Mouse (Mus musculus): ENCODE data around the gene Pcx. TPM values are rescaled to one million over a fixed set of nuclear protein-coding genes. Genes with fewer than 3 reads are reported as not detected.

Gene Pcx
- polyA plus RNA-seq, 1 experiment from 2014 or later, result 16.6 TPM

GRCm38 (mm10) chr19:4557796-4558569 lies 47.7 kb downstream of the Pcx start:
- Histone ChIP-seq H3K27ac (ENCODE audit: low read length) (no peak overlapping the region), H3K4me2 (ENCODE audit: low read depth, low read length) (no peak overlapping the region), H3K9me3 (ENCODE audit: control insufficient read depth, low read length) (no peaks in the 10 kb centered on the region), H3K4me1 (ENCODE audit: control insufficient read depth, insufficient read depth, low read length) (no peaks in the 10 kb centered on the region), H3K4me3 (ENCODE audit: low read length) (no peak overlapping the region), H3K36me3 (ENCODE audit: control insufficient read depth, insufficient read depth, low read length) (no peaks in the 10 kb centered on the region), H3K9ac (ENCODE audit: low read depth, low read length) (no peak overlapping the region), H3K27me3 (replicated peaks; ENCODE audit: control insufficient read depth, insufficient read depth, low read length) (no peaks in the 10 kb centered on the region)
- 69% methylated on average over 8 of the region's 8 CpGs for WGBS
- ATAC-seq, result peak; percentile 83

GRCm38 (mm10) chr19:4558570-4558955 lies 48.3 kb downstream of the Pcx start:
- H3K27me3 ChIP-seq (replicated peaks; ENCODE audit: control insufficient read depth, insufficient read depth, low read length), result no peaks in the 10 kb centered on the region
- no peaks in the 10 kb centered on the region for H3K36me3 ChIP-seq (ENCODE audit: control insufficient read depth, insufficient read depth, low read length)
- H3K9me3 ChIP-seq (ENCODE audit: control insufficient read depth, low read length), result no peaks in the 10 kb centered on the region
- no peak overlapping the region for H3K9ac ChIP-seq (ENCODE audit: low read depth, low read length)
- ATAC-seq, result peak; percentile 93
- WGBS, result 76% methylated on average over 3 of the region's 3 CpGs
- H3K4me1 ChIP-seq (ENCODE audit: control insufficient read depth, insufficient read depth, low read length), result no peaks in the 10 kb centered on the region
- no peak overlapping the region for H3K4me2 ChIP-seq (ENCODE audit: low read depth, low read length)
- H3K27ac ChIP-seq (ENCODE audit: low read length), result no peak overlapping the region
- H3K4me3 ChIP-seq (ENCODE audit: low read length), result no peak overlapping the region

DNA sequence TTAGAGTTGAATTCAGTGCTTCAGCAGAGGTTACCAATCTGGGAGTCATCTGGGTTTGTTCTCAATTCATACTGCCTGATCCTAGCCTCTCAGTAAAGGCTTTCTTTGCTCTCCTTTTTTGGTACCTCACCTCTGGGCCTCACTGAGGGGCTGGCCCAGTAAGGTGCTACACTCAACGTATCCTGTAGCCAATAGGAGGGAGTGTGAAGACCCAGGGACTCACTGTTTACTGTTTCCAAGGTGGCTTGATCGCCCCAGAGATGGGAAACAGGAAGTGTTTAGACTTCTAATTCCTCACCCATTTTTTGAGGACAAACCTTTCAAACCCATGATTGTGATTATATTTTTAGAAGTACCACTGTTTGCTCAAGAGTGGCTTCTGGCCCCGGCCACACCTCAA lies 48.7 kb downstream of the Pcx start:
- H3K9me3 ChIP-seq (ENCODE audit: control insufficient read depth, low read length), result no peaks in the 10 kb centered on the region
- H3K36me3 ChIP-seq (ENCODE audit: control insufficient read depth, insufficient read depth, low read length), result no peaks in the 10 kb centered on the region
- H3K9ac ChIP-seq (ENCODE audit: low read depth, low read length), result no peak overlapping the region
- H3K27ac ChIP-seq (ENCODE audit: low read length), result no peak overlapping the region
- no peak overlapping the region for H3K4me2 ChIP-seq (ENCODE audit: low read depth, low read length)
- peak; percentile 66 for ATAC-seq
- no peaks in the 10 kb centered on the region for H3K4me1 ChIP-seq (ENCODE audit: control insufficient read depth, insufficient read depth, low read length)
- no peaks in the 10 kb centered on the region for H3K27me3 ChIP-seq (replicated peaks; ENCODE audit: control insufficient read depth, insufficient read depth, low read length)
- WGBS, result 39% methylated on average over 3 of the region's 3 CpGs
- no peak overlapping the region for H3K4me3 ChIP-seq (ENCODE audit: low read length)

GRCm38 (mm10) chr19:4559588-4559987 lies 49.3 kb downstream of the Pcx start:
- no peaks in the 10 kb centered on the region for H3K9me3 ChIP-seq (ENCODE audit: control insufficient read depth, low read length)
- no peaks in the 10 kb centered on the region for H3K4me1 ChIP-seq (ENCODE audit: control insufficient read depth, insufficient read depth, low read length)
- H3K36me3 ChIP-seq (ENCODE audit: control insufficient read depth, insufficient read depth, low read length), result no peaks in the 10 kb centered on the region
- no peak overlapping the region for H3K4me2 ChIP-seq (ENCODE audit: low read depth, low read length)
- no peak for ATAC-seq
- WGBS, result 86% methylated on average over 2 of the region's 2 CpGs
- H3K9ac ChIP-seq (ENCODE audit: low read depth, low read length), result no peak overlapping the region
- H3K27me3 ChIP-seq (replicated peaks; ENCODE audit: control insufficient read depth, insufficient read depth, low read length), result no peaks in the 10 kb centered on the region
- H3K4me3 ChIP-seq (ENCODE audit: low read length), result no peak overlapping the region
- H3K27ac ChIP-seq (ENCODE audit: low read length), result no peak overlapping the region

GRCm38 (mm10) chr19:4560205-4560604 lies 49.9 kb downstream of the Pcx start:
- no peak for ATAC-seq
- H3K4me1 ChIP-seq (ENCODE audit: control insufficient read depth, insufficient read depth, low read length), result no peaks in the 10 kb centered on the region
- no peak overlapping the region for H3K27ac ChIP-seq (ENCODE audit: low read length)
- no peaks in the 10 kb centered on the region for H3K36me3 ChIP-seq (ENCODE audit: control insufficient read depth, insufficient read depth, low read length)
- no peak overlapping the region for H3K4me2 ChIP-seq (ENCODE audit: low read depth, low read length)
- WGBS, result 66% methylated on average over 5 of the region's 5 CpGs
- H3K27me3 ChIP-seq (replicated peaks; ENCODE audit: control insufficient read depth, insufficient read depth, low read length), result no peaks in the 10 kb centered on the region
- no peaks in the 10 kb centered on the region for H3K9me3 ChIP-seq (ENCODE audit: control insufficient read depth, low read length)
- H3K9ac ChIP-seq (ENCODE audit: low read depth, low read length), result no peak overlapping the region
- no peak overlapping the region for H3K4me3 ChIP-seq (ENCODE audit: low read length)

GRCm38 (mm10) chr19:4565678-4566077 lies 55.4 kb downstream of the Pcx start:
- Histone ChIP-seq H3K36me3 (ENCODE audit: control insufficient read depth, insufficient read depth, low read length) (no peaks in the 10 kb centered on the region), H3K4me3 (ENCODE audit: low read length) (no peak overlapping the region), H3K4me1 (ENCODE audit: control insufficient read depth, insufficient read depth, low read length) (no peaks in the 10 kb centered on the region), H3K4me2 (ENCODE audit: low read depth, low read length) (no peak overlapping the region), H3K9me3 (ENCODE audit: control insufficient read depth, low read length) (no peaks in the 10 kb centered on the region), H3K9ac (ENCODE audit: low read depth, low read length) (no peak overlapping the region), H3K27ac (ENCODE audit: low read length) (no peak overlapping the region), H3K27me3 (replicated peaks; ENCODE audit: control insufficient read depth, insufficient read depth, low read length) (no peaks in the 10 kb centered on the region)
- no peak for ATAC-seq
- 90% methylated on average over 5 of the region's 5 CpGs for WGBS

DNA sequence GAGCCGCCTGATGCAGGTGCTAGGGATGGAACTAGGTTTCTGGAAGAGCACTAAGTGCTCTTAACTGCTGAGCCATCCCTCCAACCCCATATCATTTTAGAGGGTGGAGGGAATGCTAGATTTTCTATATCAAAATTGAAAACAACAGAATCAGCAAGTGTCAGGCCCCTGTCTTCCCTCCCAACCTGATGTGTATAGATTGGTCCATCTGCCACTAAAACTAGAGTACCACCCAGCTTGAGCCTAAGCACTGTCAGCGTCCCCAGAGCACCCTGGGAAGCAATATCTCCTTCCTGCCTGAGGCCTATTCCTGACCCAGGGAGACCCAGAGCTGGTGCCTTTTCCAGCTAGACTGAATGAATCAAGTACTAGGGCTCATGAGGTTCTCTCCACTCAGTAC lies 56.6 kb downstream of the Pcx start:
- Histone ChIP-seq H3K27ac (ENCODE audit: low read length) (no peak overlapping the region), H3K4me1 (ENCODE audit: control insufficient read depth, insufficient read depth, low read length) (no peaks in the 10 kb centered on the region), H3K9me3 (ENCODE audit: control insufficient read depth, low read length) (no peaks in the 10 kb centered on the region), H3K9ac (ENCODE audit: low read depth, low read length) (no peak overlapping the region), H3K4me2 (ENCODE audit: low read depth, low read length) (no peak overlapping the region), H3K27me3 (replicated peaks; ENCODE audit: control insufficient read depth, insufficient read depth, low read length) (no peaks in the 10 kb centered on the region), H3K4me3 (ENCODE audit: low read length) (no peak overlapping the region), H3K36me3 (ENCODE audit: control insufficient read depth, insufficient read depth, low read length) (no peaks in the 10 kb centered on the region)
- no peak for ATAC-seq
- WGBS, result 85% methylated on average over 2 of the region's 2 CpGs

DNA sequence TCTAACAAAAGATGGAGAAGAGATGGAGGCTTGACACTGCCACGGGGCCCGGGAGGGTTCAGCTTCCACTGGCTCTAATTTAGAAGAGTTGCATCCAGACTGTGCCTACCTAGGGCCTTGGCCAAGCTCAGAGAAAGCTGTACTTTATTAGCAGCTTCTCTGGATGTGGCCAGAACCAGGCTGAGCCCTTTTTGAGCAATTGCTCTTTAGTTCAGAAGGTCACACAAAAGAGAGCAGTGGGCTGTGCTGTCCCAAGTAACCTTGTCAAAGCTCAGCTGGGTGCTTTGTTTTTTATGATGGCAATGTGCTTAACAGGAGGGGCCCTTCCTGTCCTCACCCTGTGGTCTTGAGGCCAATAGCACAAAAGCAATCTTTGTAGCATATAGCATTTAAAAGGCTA lies 57.4 kb downstream of the Pcx start:
- H3K4me3 ChIP-seq (ENCODE audit: low read length), result no peak overlapping the region
- H3K36me3 ChIP-seq (ENCODE audit: control insufficient read depth, insufficient read depth, low read length), result no peaks in the 10 kb centered on the region
- H3K9ac ChIP-seq (ENCODE audit: low read depth, low read length), result no peak overlapping the region
- no peaks in the 10 kb centered on the region for H3K4me1 ChIP-seq (ENCODE audit: control insufficient read depth, insufficient read depth, low read length)
- 64% methylated on average over 2 of the region's 2 CpGs for WGBS
- no peak overlapping the region for H3K27ac ChIP-seq (ENCODE audit: low read length)
- no peaks in the 10 kb centered on the region for H3K27me3 ChIP-seq (replicated peaks; ENCODE audit: control insufficient read depth, insufficient read depth, low read length)
- no peaks in the 10 kb centered on the region for H3K9me3 ChIP-seq (ENCODE audit: control insufficient read depth, low read length)
- no peak overlapping the region for H3K4me2 ChIP-seq (ENCODE audit: low read depth, low read length)
- no peak for ATAC-seq

DNA sequence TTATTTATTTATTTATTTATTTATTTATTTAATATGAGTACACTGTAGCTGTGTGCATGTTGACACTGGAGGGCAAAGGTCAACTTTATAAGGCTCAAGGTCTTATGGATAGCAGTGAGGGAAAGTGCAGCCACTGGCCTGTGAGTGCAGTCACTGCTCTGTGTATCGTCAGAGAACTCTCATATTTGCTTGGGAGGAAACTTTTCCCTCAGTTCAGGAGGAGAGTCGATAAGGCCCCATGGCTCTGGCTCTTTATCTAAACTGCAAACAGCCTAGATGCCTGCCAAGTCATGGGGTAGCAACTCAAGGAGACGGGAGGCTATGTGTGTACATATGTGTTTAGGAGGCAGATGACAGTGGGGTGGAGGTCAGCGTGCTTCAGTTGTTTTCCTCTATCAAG lies 58.6 kb downstream of the Pcx start:
- ATAC-seq, result peak; percentile 75
- Histone ChIP-seq H3K4me3 (ENCODE audit: low read length) (no peak overlapping the region), H3K4me2 (ENCODE audit: low read depth, low read length) (no peak overlapping the region), H3K4me1 (ENCODE audit: control insufficient read depth, insufficient read depth, low read length) (no peaks in the 10 kb centered on the region), H3K27me3 (replicated peaks; ENCODE audit: control insufficient read depth, insufficient read depth, low read length) (no peaks in the 10 kb centered on the region), H3K9me3 (ENCODE audit: control insufficient read depth, low read length) (no peaks in the 10 kb centered on the region), H3K27ac (ENCODE audit: low read length) (no peak overlapping the region), H3K36me3 (ENCODE audit: control insufficient read depth, insufficient read depth, low read length) (no peaks in the 10 kb centered on the region), H3K9ac (ENCODE audit: low read depth, low read length) (no peak overlapping the region)
- WGBS, result 53% methylated on average over 4 of the region's 4 CpGs
